Mouse (Mus musculus) monocyte, adult 2 months (primary cell): ENCODE measurements around the gene Rnf213.

Experiments used
- DNase-seq, 2 experiments: peaks; one replicate each; pipeline ENCODE4 v3.0.0; 2022; ENCODE audit warnings: low spot score in 2 of 2, low read depth in 1 of 2

Gene Rnf213

GRCm38 (mm10) chr11:119435880-119436872 lies 43.3 kb downstream of the Rnf213 start:
- DNase-seq: no peak

GRCm38 (mm10) chr11:119438776-119439175 lies 45.9 kb downstream of the Rnf213 start:
- no peak for DNase-seq

GRCm38 (mm10) chr11:119442199-119442598 lies 49.3 kb downstream of the Rnf213 start:
- DNase-seq: no peak

- no peak for DNase-seq
Observed at GRCm38 (mm10) chr11:119443442-119443841, 50.5 kb downstream of the Rnf213 start.

GRCm38 (mm10) chr11:119456097-119456496 lies 63.2 kb downstream of the Rnf213 start:
- no peak for DNase-seq

GRCm38 (mm10) chr11:119477876-119478275 lies 85.0 kb downstream of the Rnf213 start:
- DNase-seq: no peak

GRCm38 (mm10) chr11:119490861-119491689 lies 98.2 kb downstream of the Rnf213 start, which contains the start of gene Endov:
Endov (plus strand) TSS chr11:119491347.
- DNase-seq: peak; percentile 89 to 96

- DNase-seq: no peak
Observed at GRCm38 (mm10) chr11:119491690-119492087, 98.8 kb downstream of the Rnf213 start.

GRCm38 (mm10) chr11:119492830-119493229 lies 99.9 kb downstream of the Rnf213 start:
- DNase-seq: no peak

- DNase-seq: no peak
Observed at GRCm38 (mm10) chr11:119493516-119493915, 100.6 kb downstream of the Rnf213 start.

GRCm38 (mm10) chr11:119496147-119496546 lies 103.2 kb downstream of the Rnf213 start:
- no peak for DNase-seq

- DNase-seq: no peak
Observed at GRCm38 (mm10) chr11:119497451-119497850, 104.6 kb downstream of the Rnf213 start.

GRCm38 (mm10) chr11:119499297-119499696 lies 106.4 kb downstream of the Rnf213 start:
- DNase-seq: no peak

- DNase-seq: no peak
Observed at GRCm38 (mm10) chr11:119500011-119500410, 107.1 kb downstream of the Rnf213 start.

GRCm38 (mm10) chr11:119503675-119504074 lies 110.8 kb downstream of the Rnf213 start:
- peak; percentile 8 to 39 for DNase-seq

GRCm38 (mm10) chr11:119506386-119506785 lies 113.5 kb downstream of the Rnf213 start:
- DNase-seq: no peak

- no peak for DNase-seq
Observed at GRCm38 (mm10) chr11:119507772-119508171, 114.9 kb downstream of the Rnf213 start.

- no peak for DNase-seq
Observed at GRCm38 (mm10) chr11:119509165-119509776, 116.4 kb downstream of the Rnf213 start.

- DNase-seq: no peak
Observed at GRCm38 (mm10) chr11:119513038-119513659, 120.2 kb downstream of the Rnf213 start.

- no peak for DNase-seq
Observed at GRCm38 (mm10) chr11:119514108-119514860, 121.4 kb downstream of the Rnf213 start.
